Mouse (Mus musculus): ENCODE results near the gene Serpine3.

GRCm38 (mm10) chr14:62640396-62640795, 23.1 kb upstream of the Serpine3 start:
- no peak for TF ChIP-seq EP300 (optimal IDR thresholded peaks at IDR 0.05)
- TF ChIP-seq CTCF (IDR thresholded peaks at IDR 0.05; ENCODE audit: low read depth): no peak
